Mouse (Mus musculus): ENCODE data around the gene Unc13a. TPM values are rescaled to one million over a fixed set of nuclear protein-coding genes. Genes with fewer than 3 reads are reported as not detected.
A peak's percentile ranks its signal among the peaks of the same experiment; 100 is the strongest.

Gene Unc13a
- polyA plus RNA-seq, 1 experiment from 2014 or later: 0.20 TPM

GRCm38 (mm10) chr8:71627265-71628099 lies 44.1 kb downstream of the Unc13a start:
- WGBS (ENCODE audit: insufficient replicate concordance): 25% methylated on average over 9 of the region's 9 CpGs
- no peak for ATAC-seq (ENCODE audit: low read depth)
- no peak overlapping the region for H3K9ac ChIP-seq (ENCODE audit: low read depth, low read length)
- 0 out of 2 replicates have a peak overlapping the region, but pooled peaks have one; percentile 3 for H3K4me2 ChIP-seq (ENCODE audit: low read depth, low read length)
- H3K27ac ChIP-seq (ENCODE audit: low read length): peak overlapping the region; percentile 64
- peaks cover 8% of the 10 kb centered on the region for H3K9me3 ChIP-seq (replicated peaks; ENCODE audit: control insufficient read depth, low read length)
- no peak overlapping the region for H3K4me3 ChIP-seq (ENCODE audit: low read depth, low read length)
- peaks cover 20% of the 10 kb centered on the region for H3K27me3 ChIP-seq (ENCODE audit: control insufficient read depth, insufficient read depth, low read depth, low read length)
- H3K36me3 ChIP-seq (ENCODE audit: control insufficient read depth, insufficient read depth): peaks cover 20% of the 10 kb centered on the region
- H3K4me1 ChIP-seq (ENCODE audit: control insufficient read depth, low read depth, low read length): peaks cover 26% of the 10 kb centered on the region

GRCm38 (mm10) chr8:71626753-71627152 lies 44.8 kb downstream of the Unc13a start:
- peaks cover 10% of the 10 kb centered on the region for H3K9me3 ChIP-seq (replicated peaks; ENCODE audit: control insufficient read depth, low read length)
- peak overlapping the region; percentile 64; the same call in 1 of the 2 replicates for H3K27ac ChIP-seq (ENCODE audit: low read length)
- H3K36me3 ChIP-seq (ENCODE audit: control insufficient read depth, insufficient read depth): peaks cover 27% of the 10 kb centered on the region
- H3K27me3 ChIP-seq (ENCODE audit: control insufficient read depth, insufficient read depth, low read depth, low read length): peaks cover 20% of the 10 kb centered on the region
- no peak overlapping the region for H3K4me3 ChIP-seq (ENCODE audit: low read depth, low read length)
- no peak overlapping the region for H3K4me2 ChIP-seq (ENCODE audit: low read depth, low read length)
- 60% methylated on average over 9 of the region's 9 CpGs for WGBS (ENCODE audit: insufficient replicate concordance)
- no peak for ATAC-seq (ENCODE audit: low read depth)
- H3K4me1 ChIP-seq (ENCODE audit: control insufficient read depth, low read depth, low read length): peaks cover 26% of the 10 kb centered on the region
- H3K9ac ChIP-seq (ENCODE audit: low read depth, low read length): no peak overlapping the region

DNA sequence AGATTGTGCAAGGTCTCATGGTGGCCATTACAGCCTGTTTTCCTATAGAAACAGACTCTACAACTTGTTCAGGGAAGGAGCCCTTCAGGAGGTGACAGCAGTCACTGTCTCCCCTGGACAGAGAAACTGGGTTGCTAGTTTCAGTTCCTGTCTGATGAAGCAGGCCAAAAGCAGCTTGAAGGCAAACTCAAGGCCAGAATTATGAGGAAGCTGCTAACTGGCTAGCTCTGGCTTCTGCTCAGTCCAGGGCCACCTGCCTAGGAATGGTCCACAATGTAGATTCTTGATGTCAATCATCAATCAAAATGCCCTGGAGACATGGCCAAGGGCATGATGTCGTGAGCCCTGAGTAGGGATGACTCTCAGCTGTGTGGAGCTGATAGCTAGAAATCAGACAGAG lies 46.5 kb downstream of the Unc13a start:
- 61% methylated on average over 1 of the region's 1 CpGs for WGBS (ENCODE audit: insufficient replicate concordance)
- H3K36me3 ChIP-seq (ENCODE audit: control insufficient read depth, insufficient read depth): peaks cover 40% of the 10 kb centered on the region
- H3K4me1 ChIP-seq (ENCODE audit: control insufficient read depth, low read depth, low read length): peaks cover 26% of the 10 kb centered on the region
- peaks cover 8% of the 10 kb centered on the region for H3K27me3 ChIP-seq (ENCODE audit: control insufficient read depth, insufficient read depth, low read depth, low read length)
- H3K4me2 ChIP-seq (ENCODE audit: low read depth, low read length): no peak overlapping the region
- H3K4me3 ChIP-seq (ENCODE audit: low read depth, low read length): no peak overlapping the region
- no peak overlapping the region for H3K27ac ChIP-seq (ENCODE audit: low read length)
- no peak overlapping the region for H3K9ac ChIP-seq (ENCODE audit: low read depth, low read length)
- no peak for ATAC-seq (ENCODE audit: low read depth)
- peaks cover 10% of the 10 kb centered on the region for H3K9me3 ChIP-seq (replicated peaks; ENCODE audit: control insufficient read depth, low read length)

GRCm38 (mm10) chr8:71619786-71620185 lies 51.8 kb downstream of the Unc13a start:
- H3K4me1 ChIP-seq (ENCODE audit: control insufficient read depth, low read depth, low read length): no peaks in the 10 kb centered on the region
- no peak overlapping the region for H3K27ac ChIP-seq (ENCODE audit: low read length)
- no peak overlapping the region for H3K9ac ChIP-seq (ENCODE audit: low read depth, low read length)
- peaks cover 64% of the 10 kb centered on the region for H3K36me3 ChIP-seq (ENCODE audit: control insufficient read depth, insufficient read depth)
- no peak overlapping the region for H3K4me3 ChIP-seq (ENCODE audit: low read depth, low read length)
- no peak for ATAC-seq (ENCODE audit: low read depth)
- no peak overlapping the region for H3K4me2 ChIP-seq (ENCODE audit: low read depth, low read length)
- H3K27me3 ChIP-seq (ENCODE audit: control insufficient read depth, insufficient read depth, low read depth, low read length): no peaks in the 10 kb centered on the region
- H3K9me3 ChIP-seq (replicated peaks; ENCODE audit: control insufficient read depth, low read length): peaks cover 10% of the 10 kb centered on the region
- WGBS (ENCODE audit: insufficient replicate concordance): 83% methylated on average over 2 of the region's 2 CpGs

- H3K4me2 ChIP-seq (ENCODE audit: low read depth, low read length): no peak overlapping the region
- H3K27me3 ChIP-seq (ENCODE audit: control insufficient read depth, insufficient read depth, low read depth, low read length): no peaks in the 10 kb centered on the region
- H3K9ac ChIP-seq (ENCODE audit: low read depth, low read length): no peak overlapping the region
- peaks cover 18% of the 10 kb centered on the region for H3K36me3 ChIP-seq (ENCODE audit: control insufficient read depth, insufficient read depth)
- ATAC-seq (ENCODE audit: low read depth): no peak
- peaks cover 22% of the 10 kb centered on the region for H3K4me1 ChIP-seq (ENCODE audit: control insufficient read depth, low read depth, low read length)
- H3K27ac ChIP-seq (ENCODE audit: low read length): 0 out of 2 replicates have a peak overlapping the region, but pooled peaks have one; percentile 24
- no peaks in the 10 kb centered on the region for H3K9me3 ChIP-seq (replicated peaks; ENCODE audit: control insufficient read depth, low read length)
- H3K4me3 ChIP-seq (ENCODE audit: low read depth, low read length): no peak overlapping the region
- 42% methylated on average over 4 of the region's 4 CpGs for WGBS (ENCODE audit: insufficient replicate concordance)
Observed at GRCm38 (mm10) chr8:71613418-71613817, 58.1 kb downstream of the Unc13a start.

DNA sequence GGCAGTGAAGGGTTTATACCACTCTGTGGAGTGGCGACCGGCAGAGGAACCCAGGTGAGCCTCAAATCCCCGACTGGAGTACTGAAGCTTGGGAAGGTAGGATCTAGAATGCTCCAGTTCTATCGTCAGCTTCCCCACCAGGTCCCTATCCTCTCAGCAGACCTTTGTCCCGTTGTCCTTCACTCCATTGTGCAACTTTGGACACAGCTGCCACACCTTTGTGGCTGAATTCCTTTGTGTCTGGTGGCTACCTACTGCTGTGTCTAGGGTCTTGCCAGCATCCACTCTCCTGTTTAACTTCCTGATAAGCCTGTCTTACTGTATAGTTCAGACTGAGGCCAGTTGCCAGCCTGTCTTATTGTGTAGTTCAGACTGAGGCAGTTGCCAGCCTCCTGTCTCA lies 59.4 kb downstream of the Unc13a start:
- no peak for ATAC-seq (ENCODE audit: low read depth)
- 26% methylated on average over 5 of the region's 5 CpGs for WGBS (ENCODE audit: insufficient replicate concordance)
- Histone ChIP-seq H3K4me1 (ENCODE audit: control insufficient read depth, low read depth, low read length) (peaks cover 22% of the 10 kb centered on the region), H3K9ac (ENCODE audit: low read depth, low read length) (peak overlapping the region; percentile 81), H3K27ac (ENCODE audit: low read length) (no peak overlapping the region), H3K27me3 (ENCODE audit: control insufficient read depth, insufficient read depth, low read depth, low read length) (no peaks in the 10 kb centered on the region), H3K36me3 (ENCODE audit: control insufficient read depth, insufficient read depth) (peaks cover 13% of the 10 kb centered on the region), H3K9me3 (replicated peaks; ENCODE audit: control insufficient read depth, low read length) (no peaks in the 10 kb centered on the region), H3K4me2 (ENCODE audit: low read depth, low read length) (peak overlapping the region; percentile 98), H3K4me3 (ENCODE audit: low read depth, low read length) (peak overlapping the region; percentile 86)

DNA sequence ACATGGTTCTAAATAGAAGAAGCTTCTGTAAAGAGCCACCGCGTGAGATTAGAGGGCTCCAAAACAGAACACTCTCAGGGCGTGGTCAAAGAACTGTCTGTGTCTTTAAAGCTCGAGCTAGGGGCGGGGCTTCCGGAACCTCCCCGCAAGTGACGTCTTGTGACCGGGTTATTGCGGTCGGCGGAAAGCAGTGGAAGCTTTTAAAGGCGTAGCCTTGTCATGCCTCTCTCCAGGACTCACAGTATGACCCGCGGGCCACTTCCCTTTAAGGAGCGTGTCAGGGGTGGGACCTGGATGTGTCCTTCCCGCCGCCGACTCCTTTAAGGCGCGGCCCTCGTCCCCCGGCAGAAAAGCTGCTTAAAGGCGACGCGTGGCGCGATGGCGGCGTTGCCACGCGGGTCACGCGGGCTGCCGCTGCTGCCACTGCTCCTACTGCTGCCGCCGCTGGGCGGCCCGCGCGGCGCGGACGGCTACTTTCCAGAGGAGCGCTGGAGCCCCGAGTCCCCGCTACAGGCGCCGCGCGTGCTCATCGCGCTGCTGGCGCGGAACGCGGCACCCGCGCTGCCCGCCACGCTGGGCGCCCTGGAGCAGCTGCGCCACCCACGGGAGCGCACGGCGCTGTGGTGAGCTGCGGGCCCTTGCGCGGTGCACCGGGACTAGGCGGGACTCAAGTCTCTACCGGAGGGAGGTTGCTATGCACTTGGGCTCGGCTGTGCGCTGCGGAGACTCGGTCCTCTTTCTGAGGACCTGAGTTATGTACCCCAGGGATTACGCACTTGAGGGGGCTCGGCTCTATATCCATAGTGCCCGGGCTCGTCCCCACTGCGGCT lies 60.5 kb downstream of the Unc13a start, which contains the start of gene Colgalt1:
Gene Colgalt1 (plus strand): TSS at position 177 of the 830 bp plus-strand sequence.
- ATAC-seq (ENCODE audit: low read depth): peak; percentile 99
- 0% methylated on average over 82 of the region's 82 CpGs for WGBS (ENCODE audit: insufficient replicate concordance)
- Histone ChIP-seq H3K9ac (ENCODE audit: low read depth, low read length) (peak within 1 kb of the TSS; percentile 81), H3K36me3 (ENCODE audit: control insufficient read depth, insufficient read depth) (peaks cover 8% of the 10 kb centered on the region), H3K27me3 (ENCODE audit: control insufficient read depth, insufficient read depth, low read depth, low read length) (no peaks in the 10 kb centered on the region), H3K4me1 (ENCODE audit: control insufficient read depth, low read depth, low read length) (peaks cover 22% of the 10 kb centered on the region), H3K4me3 (ENCODE audit: low read depth, low read length) (peak within 1 kb of the TSS; percentile 86), H3K9me3 (replicated peaks; ENCODE audit: control insufficient read depth, low read length) (no peaks in the 10 kb centered on the region), H3K27ac (ENCODE audit: low read length) (peak within 1 kb of the TSS; percentile 77), H3K4me2 (ENCODE audit: low read depth, low read length) (peak within 1 kb of the TSS; percentile 98)

DNA sequence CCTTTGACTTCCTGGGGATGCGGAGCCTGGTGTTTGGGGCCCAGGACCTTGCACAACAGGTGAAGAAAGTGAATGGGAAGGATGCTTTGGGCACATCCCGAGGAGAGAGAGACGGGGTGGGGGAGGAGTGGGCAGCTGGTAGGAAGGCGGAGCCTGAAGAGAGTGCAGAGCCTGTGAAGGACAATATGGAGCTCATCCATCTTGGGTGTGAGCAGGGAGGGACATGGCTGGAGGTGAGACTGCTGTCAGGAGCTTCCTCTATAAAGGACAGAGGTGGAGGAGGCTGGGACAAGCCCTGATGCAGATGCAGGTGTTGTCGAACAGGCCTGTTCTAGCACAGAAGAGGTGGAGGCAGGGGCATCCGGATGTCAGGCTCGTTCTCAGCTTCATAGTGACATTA lies 67.5 kb downstream of the Unc13a start:
- peaks cover 8% of the 10 kb centered on the region for H3K4me1 ChIP-seq (ENCODE audit: control insufficient read depth, low read depth, low read length)
- H3K36me3 ChIP-seq (ENCODE audit: control insufficient read depth, insufficient read depth): no peaks in the 10 kb centered on the region
- no peaks in the 10 kb centered on the region for H3K9me3 ChIP-seq (replicated peaks; ENCODE audit: control insufficient read depth, low read length)
- no peak overlapping the region for H3K4me2 ChIP-seq (ENCODE audit: low read depth, low read length)
- 51% methylated on average over 7 of the region's 7 CpGs for WGBS (ENCODE audit: insufficient replicate concordance)
- H3K27ac ChIP-seq (ENCODE audit: low read length): no peak overlapping the region
- peaks cover 23% of the 10 kb centered on the region for H3K27me3 ChIP-seq (ENCODE audit: control insufficient read depth, insufficient read depth, low read depth, low read length)
- H3K4me3 ChIP-seq (ENCODE audit: low read depth, low read length): no peak overlapping the region
- H3K9ac ChIP-seq (ENCODE audit: low read depth, low read length): no peak overlapping the region
- no peak for ATAC-seq (ENCODE audit: low read depth)

All from liver, embryonic 16.5 days (tissue).